Mouse (Mus musculus): ENCODE results near the gene Klhl25. TPM values are rescaled to one million over a fixed set of nuclear protein-coding genes. Genes with fewer than 3 reads are reported as not detected.
"Not testable (repeated sequence)": the region's sequence is repeated elsewhere in the genome, so short reads cannot be mapped to it uniquely, and the experiment has no call there.

Klhl25 gene
- polyA plus RNA-seq, 1 experiment = 24.5 TPM

DNA sequence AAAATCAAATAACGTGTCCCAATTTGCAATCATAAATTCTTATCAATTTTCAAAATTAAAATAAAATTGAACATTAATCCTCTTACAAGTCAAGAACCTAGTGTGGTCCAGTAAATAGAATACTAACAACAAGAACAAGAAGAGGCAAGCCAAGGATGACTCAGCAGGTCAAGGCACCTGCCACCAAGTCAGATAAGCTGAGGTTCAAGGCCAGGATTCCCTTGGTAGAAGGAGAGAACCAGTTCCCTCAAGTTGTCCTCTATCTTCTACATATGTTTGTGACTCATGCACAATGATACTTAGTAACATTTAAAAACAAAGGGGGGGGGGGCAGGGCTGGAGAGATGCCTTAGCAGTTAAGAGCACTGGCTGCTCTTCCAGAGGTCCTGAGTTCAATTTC, 20.8 kb upstream of the Klhl25 start:
- 97% methylated on average over 1 of the region's 1 CpGs for WGBS

DNA sequence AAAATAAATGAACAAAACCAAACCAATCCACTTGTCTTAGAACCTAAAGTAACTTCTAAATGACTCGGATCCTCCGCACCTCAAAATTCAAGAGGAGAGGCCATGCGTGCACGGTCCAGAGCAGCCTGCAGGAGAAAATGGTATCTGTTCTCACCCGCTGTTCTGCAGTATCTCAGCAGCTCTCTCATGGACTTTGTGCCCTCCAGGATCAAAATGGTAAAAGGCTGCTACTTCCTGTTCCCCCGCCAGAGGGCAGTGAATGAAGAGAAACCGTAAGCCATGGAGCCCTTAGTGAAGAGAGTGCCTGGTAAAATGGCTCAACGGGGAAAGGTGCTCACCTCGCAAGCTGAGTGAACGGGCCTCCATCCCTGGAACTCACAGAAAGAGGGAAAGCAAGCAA, 20.3 kb upstream of the Klhl25 start:
- TF ChIP-seq POLR2A (IDR thresholded peaks at IDR 0.05; ENCODE audit: control insufficient read depth, extremely low read depth, insufficient read depth, low read length, poor library complexity) = no peak
- no peak for TF ChIP-seq CTCF (IDR thresholded peaks at IDR 0.05; ENCODE audit: borderline replicate concordance, control insufficient read depth, extremely low read depth, insufficient read depth, low read length, poor library complexity)
- no peaks in the 10 kb centered on the region for H3K36me3 ChIP-seq (ENCODE audit: control insufficient read depth, insufficient read depth, low read length)
- DNase-seq = peak; percentile 74
- H3K4me3 ChIP-seq (ENCODE audit: control insufficient read depth, insufficient read depth, low read length) = no peak overlapping the region
- no peaks in the 10 kb centered on the region for H3K27me3 ChIP-seq (ENCODE audit: control insufficient read depth, insufficient read depth, low read length)
- no peaks in the 10 kb centered on the region; the same call in 1 of the 2 replicates for H3K4me1 ChIP-seq (replicated peaks; ENCODE audit: control insufficient read depth, insufficient read depth, low read length)
- H3K27ac ChIP-seq (ENCODE audit: control insufficient read depth, insufficient read depth, low read length) = no peak overlapping the region
- 41% methylated on average over 10 of the region's 10 CpGs for WGBS

More for the DNA sequence above, 20.8 kb upstream of the Klhl25 start:
- H3K27me3 ChIP-seq (ENCODE audit: control insufficient read depth, insufficient read depth, low read length) = no peaks in the 10 kb centered on the region
- TF ChIP-seq CTCF (IDR thresholded peaks at IDR 0.05; ENCODE audit: borderline replicate concordance, control insufficient read depth, extremely low read depth, insufficient read depth, low read length, poor library complexity) (no peak), POLR2A (IDR thresholded peaks at IDR 0.05; ENCODE audit: control insufficient read depth, extremely low read depth, insufficient read depth, low read length, poor library complexity) (no peak)
- no peaks in the 10 kb centered on the region; the same call in 1 of the 2 replicates for H3K4me1 ChIP-seq (replicated peaks; ENCODE audit: control insufficient read depth, insufficient read depth, low read length)
- H3K36me3 ChIP-seq (ENCODE audit: control insufficient read depth, insufficient read depth, low read length) = no peaks in the 10 kb centered on the region
- DNase-seq = no peak
- no peak overlapping the region for H3K4me3 ChIP-seq (ENCODE audit: control insufficient read depth, insufficient read depth, low read length)
- H3K27ac ChIP-seq (ENCODE audit: control insufficient read depth, insufficient read depth, low read length) = no peak overlapping the region

DNA sequence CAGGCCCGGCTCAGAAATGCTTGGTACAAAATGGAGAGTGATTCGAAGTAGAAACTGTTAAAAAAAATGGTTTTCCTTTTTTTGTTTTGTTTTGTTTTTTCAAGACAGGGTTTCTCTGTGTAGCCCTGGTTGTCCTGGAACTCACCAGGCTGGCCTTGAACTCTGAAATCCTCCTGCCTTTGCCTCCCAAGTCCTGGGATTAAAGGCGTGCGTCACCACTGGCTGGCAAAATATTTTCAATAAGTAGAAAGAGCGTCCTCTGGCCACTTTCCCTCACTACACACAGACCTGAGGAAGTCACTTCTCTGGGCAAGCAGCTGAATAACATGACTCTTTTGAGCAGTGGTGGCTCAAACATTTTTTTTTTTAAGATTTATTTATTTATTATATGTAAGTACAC, 19.6 kb upstream of the Klhl25 start:
- H3K27me3 ChIP-seq (ENCODE audit: control insufficient read depth, insufficient read depth, low read length) = no peaks in the 10 kb centered on the region
- TF ChIP-seq CTCF (IDR thresholded peaks at IDR 0.05; ENCODE audit: borderline replicate concordance, control insufficient read depth, extremely low read depth, insufficient read depth, low read length, poor library complexity) (no peak), POLR2A (IDR thresholded peaks at IDR 0.05; ENCODE audit: control insufficient read depth, extremely low read depth, insufficient read depth, low read length, poor library complexity) (no peak)
- DNase-seq = no peak
- H3K4me3 ChIP-seq (ENCODE audit: control insufficient read depth, insufficient read depth, low read length) = no peak overlapping the region
- 92% methylated on average over 5 of the region's 5 CpGs for WGBS
- no peaks in the 10 kb centered on the region; the same call in 1 of the 2 replicates for H3K4me1 ChIP-seq (replicated peaks; ENCODE audit: control insufficient read depth, insufficient read depth, low read length)
- H3K36me3 ChIP-seq (ENCODE audit: control insufficient read depth, insufficient read depth, low read length) = no peaks in the 10 kb centered on the region
- H3K27ac ChIP-seq (ENCODE audit: control insufficient read depth, insufficient read depth, low read length) = no peak overlapping the region

DNA sequence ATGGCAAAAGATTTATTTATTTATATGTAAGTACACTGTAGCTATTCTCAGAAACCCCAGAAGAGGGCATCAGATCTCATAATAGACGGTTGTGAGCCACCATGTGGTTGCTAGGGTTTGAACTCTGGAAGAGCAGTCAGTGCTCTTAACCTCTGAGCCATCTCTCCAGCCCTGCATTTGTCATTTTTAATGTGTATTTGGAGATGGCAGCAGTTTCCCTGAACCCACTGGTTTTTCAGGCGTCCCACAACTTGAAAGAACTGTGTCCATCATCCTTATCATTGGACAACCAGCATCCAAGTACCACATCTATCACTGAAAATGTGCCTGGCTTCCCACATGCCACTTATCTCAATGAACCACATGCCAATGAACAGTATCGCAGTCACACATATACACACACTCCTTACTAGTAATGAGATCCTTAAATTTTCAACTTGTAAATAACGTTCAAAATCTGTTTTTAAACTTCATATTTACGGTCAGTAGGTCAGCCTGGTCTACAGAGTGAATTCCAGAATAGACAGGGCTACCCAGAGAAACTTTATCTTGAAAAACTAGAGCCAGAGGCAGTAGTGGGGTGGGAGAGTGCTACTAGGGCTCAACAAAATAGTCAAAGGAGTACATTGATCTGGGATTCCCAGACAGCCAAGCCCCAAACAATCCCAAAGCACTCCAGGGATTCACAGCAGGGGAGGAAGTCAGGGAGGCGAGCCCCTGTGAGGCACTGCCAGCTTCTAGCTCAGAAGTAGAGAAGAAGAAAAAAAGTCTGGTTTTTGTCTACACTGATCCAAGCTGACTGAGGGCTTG, 17.7 kb upstream of the Klhl25 start:
- Histone ChIP-seq H3K27ac (ENCODE audit: control insufficient read depth, insufficient read depth, low read length) (no peak overlapping the region), H3K4me3 (ENCODE audit: control insufficient read depth, insufficient read depth, low read length) (no peak overlapping the region), H3K36me3 (ENCODE audit: control insufficient read depth, insufficient read depth, low read length) (no peaks in the 10 kb centered on the region), H3K4me1 (replicated peaks; ENCODE audit: control insufficient read depth, insufficient read depth, low read length) (peaks cover 9% of the 10 kb centered on the region; the same call in 1 of the 2 replicates), H3K27me3 (ENCODE audit: control insufficient read depth, insufficient read depth, low read length) (no peaks in the 10 kb centered on the region)
- no peak for TF ChIP-seq CTCF (IDR thresholded peaks at IDR 0.05; ENCODE audit: borderline replicate concordance, control insufficient read depth, extremely low read depth, insufficient read depth, low read length, poor library complexity)
- TF ChIP-seq POLR2A (IDR thresholded peaks at IDR 0.05; ENCODE audit: control insufficient read depth, extremely low read depth, insufficient read depth, low read length, poor library complexity) = no peak
- no peak for DNase-seq
- 76% methylated on average over 6 of the region's 6 CpGs for WGBS

DNA sequence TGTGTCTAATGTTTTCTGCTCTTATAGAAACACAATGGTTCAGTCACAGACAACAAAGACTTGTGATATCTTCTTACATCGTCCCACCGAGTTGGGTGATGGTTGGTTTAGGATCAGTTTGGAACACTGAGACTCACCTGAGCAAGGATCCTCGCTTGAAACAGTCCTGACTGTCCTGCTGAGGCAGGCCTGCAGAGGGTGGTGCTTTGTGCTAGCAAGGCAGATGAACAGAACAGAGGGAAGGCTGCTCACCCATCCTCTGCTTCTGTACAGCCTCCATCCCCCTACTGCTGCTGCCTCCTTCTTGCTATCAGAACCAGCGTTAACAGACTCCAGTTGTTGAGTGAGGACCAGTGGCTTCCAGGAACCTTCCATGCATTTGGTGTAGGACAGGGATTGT, 14.2 kb upstream of the Klhl25 start:
- peaks cover 15% of the 10 kb centered on the region for H3K4me1 ChIP-seq (replicated peaks; ENCODE audit: control insufficient read depth, insufficient read depth, low read length)
- H3K27me3 ChIP-seq (ENCODE audit: control insufficient read depth, insufficient read depth, low read length); H3K27ac ChIP-seq (ENCODE audit: control insufficient read depth, insufficient read depth, low read length); H3K36me3 ChIP-seq (ENCODE audit: control insufficient read depth, insufficient read depth, low read length); H3K4me3 ChIP-seq (ENCODE audit: control insufficient read depth, insufficient read depth, low read length); DNase-seq: not testable (repeated sequence)
- 91% methylated on average over 3 of the region's 4 CpGs for WGBS

DNA sequence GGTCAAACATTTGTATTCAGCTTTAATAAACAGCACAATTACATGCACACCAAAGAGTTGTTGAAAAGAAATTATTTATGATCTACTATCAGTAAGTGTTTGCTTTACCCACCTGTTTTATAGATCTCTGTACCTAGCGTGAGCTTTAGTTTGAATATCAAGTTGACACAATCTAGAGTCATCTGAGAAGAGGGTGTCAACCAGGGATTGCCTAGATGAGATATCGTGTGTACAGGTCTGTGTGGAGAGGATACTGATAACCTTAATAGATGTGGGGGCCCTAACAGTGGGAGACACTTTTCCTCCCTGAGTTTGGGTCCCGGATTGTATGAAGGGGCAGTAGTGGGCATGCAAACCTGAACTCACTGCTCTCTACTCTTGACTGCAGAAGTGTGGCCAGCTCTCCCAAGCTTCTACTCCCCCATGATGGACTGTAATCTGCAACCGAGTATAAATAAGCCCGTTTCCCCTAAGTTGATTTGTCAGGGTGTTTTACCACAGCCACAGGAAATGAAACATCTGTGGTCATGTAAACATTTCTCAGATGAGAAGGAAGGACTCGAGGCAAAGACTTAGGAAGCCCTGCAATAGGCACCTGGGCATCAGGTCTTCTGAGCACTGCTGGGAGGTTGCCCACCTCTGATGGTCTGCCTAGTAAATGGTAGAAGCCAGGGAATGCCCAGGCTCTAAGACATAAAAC, 13.0 kb upstream of the Klhl25 start:
- DNase-seq; H3K27ac ChIP-seq (ENCODE audit: control insufficient read depth, insufficient read depth, low read length); H3K27me3 ChIP-seq (ENCODE audit: control insufficient read depth, insufficient read depth, low read length); H3K4me3 ChIP-seq (ENCODE audit: control insufficient read depth, insufficient read depth, low read length); H3K36me3 ChIP-seq (ENCODE audit: control insufficient read depth, insufficient read depth, low read length): not testable (repeated sequence)
- peaks cover 15% of the 10 kb centered on the region for H3K4me1 ChIP-seq (replicated peaks; ENCODE audit: control insufficient read depth, insufficient read depth, low read length)
- 32% methylated on average over 3 of the region's 6 CpGs for WGBS

Data from thymus, adult 2 months (tissue).